Mouse (Mus musculus) heart, adult 2 months (tissue): ENCODE measurements around the gene Trpm5. TPM values are rescaled to one million over a fixed set of nuclear protein-coding genes. Genes with fewer than 3 reads are reported as not detected.

Experiments
- DNase-seq, 2 experiments: peaks; one replicate each; pipeline ENCODE4 v3.0.0; 2021
- H3K27ac ChIP-seq: fragments of 200-600 bp; 2 replicates; pipeline ENCODE4 v1.8.1; 2022
- H3K27me3 ChIP-seq: fragments of 200-500 bp; 2 replicates; pipeline ENCODE4 v1.6.1; 2012; ENCODE audit warnings: mild to moderate bottlenecking, low read length, inconsistent platforms, mixed read lengths; ENCODE audit not compliant: control insufficient read depth, insufficient read depth
- H3K36me3 ChIP-seq: fragments of 200-500 bp; 2 replicates; pipeline ENCODE4 v1.6.1; 2012; ENCODE audit warnings: low read length, inconsistent platforms; ENCODE audit not compliant: control insufficient read depth, insufficient read depth
- H3K4me1 ChIP-seq: fragments of 200-500 bp; 2 replicates; pipeline ENCODE4 v1.6.1; 2011; ENCODE audit warnings: low read length; ENCODE audit not compliant: control insufficient read depth, insufficient read depth
- H3K4me3 ChIP-seq: fragments of 200-600 bp; 2 replicates; pipeline ENCODE4 v1.8.1; 2022
- H3K79me2 ChIP-seq: fragments of 200-500 bp; replicated peaks from 2 replicates; pipeline ENCODE4 v1.6.1; 2012; ENCODE audit warnings: mild to moderate bottlenecking, inconsistent platforms, low read length, moderate library complexity, mixed read lengths; ENCODE audit not compliant: control insufficient read depth, insufficient read depth
- H3K9ac ChIP-seq: fragments of 200-500 bp; 2 replicates; pipeline ENCODE4 v1.6.1; 2012; ENCODE audit warnings: low read depth, mild to moderate bottlenecking, control low read depth, inconsistent platforms, low read length, mixed read lengths
- CTCF ChIP-seq: fragments of 200-600 bp; IDR thresholded peaks from 2 replicates; pipeline ENCODE4 v1.8.1; 2022; ENCODE audit warnings: antibody characterized with exemption, mild to moderate bottlenecking, moderate library complexity
- EP300 ChIP-seq: fragments of 200-500 bp; IDR thresholded peaks from 2 replicates; pipeline ENCODE4 v1.6.1; 2011; ENCODE audit warnings: low read depth, low read length, control low read depth; ENCODE audit not compliant: insufficient read depth
- POLR2A ChIP-seq: fragments of 200-500 bp; IDR thresholded peaks from 2 replicates; pipeline ENCODE4 v1.6.1; 2011; ENCODE audit warnings: mild to moderate bottlenecking, low read depth, low read length, control low read depth; ENCODE audit not compliant: insufficient read depth
- WGBS: fragments of 180-500 bp; shearing (Covaris S2); methylation state at CpG from one replicate; pipeline ENCODE4 v1.1.7; 2018; 5-methylcytosine and 5-hydroxymethylcytosine counted together
- intact Hi-C: fragments of 180-260 bp; cut with DNase I; formaldehyde crosslinking; loops from one replicate; pipeline ENCODE4 v1.15.1; 2025
- polyA plus RNA-seq: library from polyadenylated mRNA; depleted of rRNA; stranded (reverse); fragments of >200 nt; gene quantifications from 2 replicates; pipeline ENCODE4 v1.2.3, GENCODE M21; 2012
- total RNA-seq, 2 experiments: library from RNA; stranded (reverse); gene quantifications; 2 replicates each; pipeline ENCODE4 v1.2.3; 2021

Trpm5 gene
- total and polyA plus RNA-seq, 3 experiments: 0.08 TPM; not detected in 2

GRCm38 (mm10) chr7:143070506-143071070, 23.9 kb downstream of the Trpm5 start:
- TF ChIP-seq CTCF (no peak), POLR2A (no peak), EP300 (no peak)
- Histone ChIP-seq H3K4me1 (peaks cover 8% of the 10 kb centered on the region), H3K27ac (no peak overlapping the region), H3K4me3 (no peak overlapping the region), H3K27me3 (no peaks in the 10 kb centered on the region), H3K79me2 (no peaks in the 10 kb centered on the region), H3K9ac (no peak overlapping the region), H3K36me3 (no peaks in the 10 kb centered on the region; the same call in 1 of the 2 replicates)
- DNase-seq: no peak
- intact Hi-C loops: no loop called here
- 85% methylated on average over 10 of the region's 10 CpGs for WGBS

GRCm38 (mm10) chr7:143069751-143070400, 24.6 kb downstream of the Trpm5 start:
- H3K4me3 ChIP-seq: peak overlapping the region; percentile 84
- 9% methylated on average over 30 of the region's 30 CpGs for WGBS
- intact Hi-C loops: loop anchor here (1.0 to 2.0 kb wide), 3 partner anchors 15 to 62 kb away; no protein-coding TSS in a partner anchor
- H3K27me3 ChIP-seq: no peaks in the 10 kb centered on the region
- H3K36me3 ChIP-seq: no peaks in the 10 kb centered on the region; the same call in 1 of the 2 replicates
- H3K79me2 ChIP-seq: no peaks in the 10 kb centered on the region
- H3K9ac ChIP-seq: peak overlapping the region; percentile 80
- no peak for TF ChIP-seq EP300
- no peak for TF ChIP-seq CTCF
- TF ChIP-seq POLR2A: no peak
- no peak for DNase-seq
- H3K4me1 ChIP-seq: peaks cover 9% of the 10 kb centered on the region
- peak overlapping the region; percentile 97 for H3K27ac ChIP-seq

GRCm38 (mm10) chr7:143068882-143069591, 25.4 kb downstream of the Trpm5 start, which contains the start of gene Tssc4:
Gene Tssc4, plus strand, starts transcription at chr7:143069249.
- Histone ChIP-seq H3K27me3 (no peaks in the 10 kb centered on the region), H3K4me3 (peak within 1 kb of the TSS; percentile 84), H3K27ac (peak within 1 kb of the TSS; percentile 97), H3K36me3 (peaks cover 1% of the 10 kb centered on the region; the same call in 1 of the 2 replicates), H3K4me1 (peaks cover 9% of the 10 kb centered on the region), H3K9ac (peak within 1 kb of the TSS; percentile 80), H3K79me2 (no peaks in the 10 kb centered on the region)
- peak; percentile 93 for TF ChIP-seq EP300
- TF ChIP-seq CTCF: no peak
- peak; percentile 74 for TF ChIP-seq POLR2A
- intact Hi-C loops: loop anchor here (1.0 to 2.0 kb wide), 3 partner anchors 14 to 61 kb away; no protein-coding TSS in a partner anchor
- DNase-seq: peak; percentile 93 to 99
- WGBS: under 1% methylated on average over 51 of the region's 51 CpGs

GRCm38 (mm10) chr7:143068316-143068881, 26.0 kb downstream of the Trpm5 start:
- H3K4me1 ChIP-seq: peaks cover 9% of the 10 kb centered on the region
- no peaks in the 10 kb centered on the region for H3K79me2 ChIP-seq
- H3K27me3 ChIP-seq: no peaks in the 10 kb centered on the region
- intact Hi-C loops: loop anchor here (2.0 kb wide), 2 partner anchors 14 to 28 kb away; no protein-coding TSS in a partner anchor
- H3K36me3 ChIP-seq: peaks cover 5% of the 10 kb centered on the region
- peak overlapping the region; percentile 97 for H3K27ac ChIP-seq
- DNase-seq: no peak
- WGBS: 33% methylated on average over 13 of the region's 13 CpGs
- no peak for TF ChIP-seq POLR2A
- TF ChIP-seq CTCF: no peak
- TF ChIP-seq EP300: no peak
- peak overlapping the region; percentile 12; the same call in 1 of the 2 replicates for H3K9ac ChIP-seq
- H3K4me3 ChIP-seq: peak overlapping the region; percentile 44

- TF ChIP-seq EP300: no peak
- TF ChIP-seq POLR2A: no peak
- no peak for TF ChIP-seq CTCF
- 43% methylated on average over 3 of the region's 3 CpGs for WGBS
- Histone ChIP-seq H3K27me3 (no peaks in the 10 kb centered on the region), H3K27ac (peak overlapping the region; percentile 9; the same call in 1 of the 2 replicates), H3K36me3 (peaks cover 7% of the 10 kb centered on the region), H3K9ac (no peak overlapping the region), H3K4me3 (no peak overlapping the region), H3K4me1 (peaks cover 12% of the 10 kb centered on the region), H3K79me2 (no peaks in the 10 kb centered on the region)
- intact Hi-C loops: loop anchor here (2.0 kb wide), 2 partner anchors 13 to 27 kb away; no protein-coding TSS in a partner anchor
- no peak for DNase-seq
Measured at GRCm38 (mm10) chr7:143067897-143068296, 26.5 kb downstream of the Trpm5 start.
